Mouse (Mus musculus): ENCODE results near the gene Olfr1375. TPM values are rescaled to one million over a fixed set of nuclear protein-coding genes. Genes with fewer than 3 reads are reported as not detected.
"Not testable (repeated sequence)": the region's sequence is repeated elsewhere in the genome, so short reads cannot be mapped to it uniquely, and the experiment has no call there.

The Olfr1375 gene
- polyA plus RNA-seq (2016; fragmentation: Nextera tagmentation; extraction: Ambion mirVana), result not detected in 2 replicates

GRCm38 (mm10) chr11:51047809-51048208 lies at the start of gene Olfr1375:
Gene Olfr1375, plus strand, starts transcription at chr11:51048109.
- H3K27me3 ChIP-seq; ATAC-seq (ENCODE audit: low FRiP score); H3K27ac ChIP-seq; H3K9me3 ChIP-seq; H3K4me1 ChIP-seq; H3K9ac ChIP-seq; H3K36me3 ChIP-seq (replicated peaks); H3K4me2 ChIP-seq; H3K4me3 ChIP-seq (replicated peaks): not testable (repeated sequence)
- 75% methylated on average over 3 of the region's 3 CpGs for WGBS

- Histone ChIP-seq H3K36me3 (replicated peaks) (no peaks in the 10 kb centered on the region), H3K27ac (no peak within 1 kb of the TSS), H3K4me2 (no peak within 1 kb of the TSS), H3K4me3 (replicated peaks) (no peak within 1 kb of the TSS), H3K4me1 (no peaks in the 10 kb centered on the region), H3K27me3 (no peaks in the 10 kb centered on the region; the same call in 1 of the 2 replicates), H3K9ac (no peak within 1 kb of the TSS), H3K9me3 (no peaks in the 10 kb centered on the region)
- ATAC-seq (ENCODE audit: low FRiP score), result no peak
- 87% methylated on average over 5 of the region's 5 CpGs for WGBS
Observed at GRCm38 (mm10) chr11:51003296-51003695, 44.6 kb upstream of the Olfr1375 start, which contains the start of gene Olfr51. Gene Olfr51, plus strand, starts transcription at chr11:51003596.

GRCm38 (mm10) chr11:51011821-51012220 lies 36.1 kb upstream of the Olfr1375 start:
- no peak overlapping the region for H3K4me3 ChIP-seq (replicated peaks)
- H3K9me3 ChIP-seq, result no peaks in the 10 kb centered on the region
- no peaks in the 10 kb centered on the region for H3K36me3 ChIP-seq (replicated peaks)
- no peaks in the 10 kb centered on the region for H3K4me1 ChIP-seq
- H3K27ac ChIP-seq, result no peak overlapping the region
- H3K4me2 ChIP-seq, result no peak overlapping the region
- no peaks in the 10 kb centered on the region for H3K27me3 ChIP-seq
- ATAC-seq (ENCODE audit: low FRiP score), result no peak
- no peak overlapping the region for H3K9ac ChIP-seq
- 85% methylated on average over 5 of the region's 5 CpGs for WGBS

GRCm38 (mm10) chr11:51013936-51014335 lies 34.0 kb upstream of the Olfr1375 start, which contains the start of gene Olfr54:
Gene Olfr54, plus strand, starts transcription at chr11:51014236.
- Histone ChIP-seq H3K27me3 (no peaks in the 10 kb centered on the region), H3K27ac (no peak within 1 kb of the TSS), H3K36me3 (replicated peaks) (no peaks in the 10 kb centered on the region), H3K4me1 (no peaks in the 10 kb centered on the region), H3K4me2 (no peak within 1 kb of the TSS), H3K9me3 (no peaks in the 10 kb centered on the region), H3K4me3 (replicated peaks) (no peak within 1 kb of the TSS), H3K9ac (no peak within 1 kb of the TSS)
- 68% methylated on average over 1 of the region's 1 CpGs for WGBS
- no peak for ATAC-seq (ENCODE audit: low FRiP score)

DNA sequence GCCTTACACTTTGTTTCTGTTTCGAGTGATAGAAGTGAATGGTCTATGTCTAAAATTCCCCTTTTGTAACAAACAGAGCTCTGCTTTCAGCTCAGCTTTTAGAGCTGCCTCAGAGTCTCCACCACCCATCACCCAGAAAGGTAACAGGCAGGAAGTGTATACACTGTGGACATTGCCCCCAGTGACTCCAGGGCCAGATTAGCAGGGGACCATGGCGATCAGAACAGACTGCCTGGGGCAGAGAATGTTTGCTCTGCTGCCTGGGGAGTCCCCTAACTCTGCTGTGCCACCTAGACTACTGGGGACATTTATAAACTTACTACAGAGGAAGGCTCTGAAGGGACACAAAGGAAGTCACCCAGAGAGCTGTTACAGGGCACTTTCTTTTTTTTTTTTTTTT lies 31.6 kb upstream of the Olfr1375 start:
- Histone ChIP-seq H3K36me3 (replicated peaks) (no peaks in the 10 kb centered on the region), H3K4me3 (replicated peaks) (no peak overlapping the region), H3K9me3 (no peaks in the 10 kb centered on the region), H3K27me3 (no peaks in the 10 kb centered on the region), H3K4me2 (no peak overlapping the region), H3K27ac (no peak overlapping the region), H3K4me1 (no peaks in the 10 kb centered on the region), H3K9ac (no peak overlapping the region)
- 48% methylated on average over 2 of the region's 2 CpGs for WGBS
- no peak for ATAC-seq (ENCODE audit: low FRiP score)

GRCm38 (mm10) chr11:51026811-51027210 lies 21.1 kb upstream of the Olfr1375 start:
- not testable (repeated sequence) for H3K27me3 ChIP-seq; H3K27ac ChIP-seq; ATAC-seq (ENCODE audit: low FRiP score); H3K4me2 ChIP-seq; H3K9ac ChIP-seq; H3K9me3 ChIP-seq; H3K4me3 ChIP-seq (replicated peaks); H3K4me1 ChIP-seq; H3K36me3 ChIP-seq (replicated peaks)
- WGBS, result 90% methylated on average over 11 of the region's 11 CpGs

DNA sequence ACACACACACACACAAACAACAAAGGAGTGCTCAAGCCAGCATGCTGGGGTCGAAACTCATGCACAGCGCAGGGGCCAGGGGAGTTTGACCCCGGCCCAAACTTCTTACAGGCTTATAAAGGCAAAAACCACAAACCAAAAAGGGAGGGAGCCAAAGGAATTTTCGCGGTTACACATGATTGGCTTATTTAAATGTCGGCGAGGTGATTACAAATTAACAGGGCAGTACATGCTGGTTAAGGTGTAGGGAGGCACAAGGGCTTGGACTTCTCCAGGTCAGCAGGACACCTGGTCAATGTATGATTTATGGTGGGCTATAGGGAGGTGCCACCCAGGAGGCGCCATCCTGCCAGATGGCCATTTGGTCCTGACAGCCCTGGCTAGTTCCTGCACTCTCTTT lies 18.5 kb upstream of the Olfr1375 start:
- H3K4me2 ChIP-seq; H3K9me3 ChIP-seq; H3K27ac ChIP-seq; H3K4me3 ChIP-seq (replicated peaks); H3K9ac ChIP-seq; H3K27me3 ChIP-seq; H3K36me3 ChIP-seq (replicated peaks); H3K4me1 ChIP-seq; ATAC-seq (ENCODE audit: low FRiP score): not testable (repeated sequence)
- WGBS, result 84% methylated on average over 8 of the region's 8 CpGs

DNA sequence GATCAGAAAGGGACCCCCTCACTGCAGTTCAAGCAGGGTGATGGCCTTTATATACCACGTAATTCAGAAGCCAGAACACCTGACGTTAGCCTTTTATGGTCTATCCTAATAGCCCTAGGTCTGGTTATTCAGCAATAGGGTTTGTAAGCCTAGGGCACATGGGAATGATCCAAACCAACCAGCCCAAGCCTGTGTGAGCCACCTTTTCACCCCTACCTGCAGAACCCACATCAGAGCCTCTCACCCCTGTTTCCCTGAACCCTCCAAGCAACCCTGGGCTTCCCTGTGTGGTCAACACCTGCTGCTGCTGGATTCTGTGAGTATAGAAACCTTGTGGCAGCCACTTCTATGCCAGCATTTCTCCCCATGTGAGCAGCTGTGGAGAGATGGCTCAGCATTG lies 17.7 kb upstream of the Olfr1375 start:
- H3K9ac ChIP-seq, result no peak overlapping the region
- H3K4me2 ChIP-seq, result no peak overlapping the region
- ATAC-seq (ENCODE audit: low FRiP score), result no peak
- WGBS, result 63% methylated on average over 2 of the region's 2 CpGs
- H3K36me3 ChIP-seq (replicated peaks), result no peaks in the 10 kb centered on the region
- H3K27me3 ChIP-seq, result no peaks in the 10 kb centered on the region
- H3K9me3 ChIP-seq, result no peaks in the 10 kb centered on the region
- no peak overlapping the region for H3K4me3 ChIP-seq (replicated peaks)
- H3K27ac ChIP-seq, result no peak overlapping the region
- H3K4me1 ChIP-seq, result no peaks in the 10 kb centered on the region

DNA sequence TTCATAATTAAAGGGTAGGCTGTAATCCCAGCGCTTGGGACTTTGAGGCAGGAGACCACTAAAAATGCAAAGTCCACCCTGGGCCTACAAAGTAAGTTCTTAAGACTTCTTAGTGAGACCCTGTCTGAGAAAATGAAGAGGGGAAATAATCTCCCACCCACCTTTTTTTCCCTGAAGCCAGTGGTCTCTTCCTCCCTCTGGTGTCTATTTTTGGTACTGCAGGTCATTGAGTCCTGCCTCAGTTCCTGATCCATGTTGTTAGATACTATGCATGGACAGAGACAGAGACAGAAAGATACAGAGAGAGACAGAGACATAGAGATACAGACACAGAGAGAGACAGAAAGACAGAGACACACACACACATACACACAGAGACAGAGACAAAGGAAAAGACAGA lies 15.1 kb upstream of the Olfr1375 start:
- no peak for ATAC-seq (ENCODE audit: low FRiP score)
- H3K4me1 ChIP-seq, result no peaks in the 10 kb centered on the region
- no peaks in the 10 kb centered on the region for H3K27me3 ChIP-seq
- no peak overlapping the region for H3K4me2 ChIP-seq
- H3K9ac ChIP-seq, result no peak overlapping the region
- no peaks in the 10 kb centered on the region for H3K36me3 ChIP-seq (replicated peaks)
- H3K4me3 ChIP-seq (replicated peaks), result no peak overlapping the region
- 46% methylated on average over 1 of the region's 1 CpGs for WGBS
- no peaks in the 10 kb centered on the region for H3K9me3 ChIP-seq
- no peak overlapping the region for H3K27ac ChIP-seq

GRCm38 (mm10) chr11:51034141-51034540 lies 13.8 kb upstream of the Olfr1375 start:
- H3K9ac ChIP-seq; H3K27me3 ChIP-seq; H3K27ac ChIP-seq; H3K9me3 ChIP-seq; H3K4me3 ChIP-seq (replicated peaks); H3K36me3 ChIP-seq (replicated peaks); ATAC-seq (ENCODE audit: low FRiP score); H3K4me1 ChIP-seq; H3K4me2 ChIP-seq: not testable (repeated sequence)

DNA sequence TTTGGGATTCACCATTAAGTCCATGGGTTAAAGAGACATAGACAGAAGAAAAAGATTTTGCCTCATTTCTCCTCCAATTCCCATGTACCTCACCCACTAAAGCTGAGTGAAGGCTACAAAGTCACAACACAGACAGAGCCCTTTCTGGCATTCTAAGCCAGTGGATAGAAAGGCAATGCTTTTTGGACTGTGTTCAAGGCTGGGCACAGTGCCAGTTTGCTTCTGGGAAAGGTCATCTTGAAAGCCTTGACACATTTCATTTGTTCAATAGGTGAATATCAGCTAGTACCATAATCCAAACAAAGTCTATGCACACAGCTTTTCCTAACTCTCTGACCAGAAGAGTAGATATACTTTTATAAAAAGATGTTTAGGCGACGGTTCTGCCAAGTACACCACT lies 12.0 kb upstream of the Olfr1375 start:
- Histone ChIP-seq H3K4me3 (replicated peaks) (no peak overlapping the region), H3K36me3 (replicated peaks) (no peaks in the 10 kb centered on the region), H3K4me2 (no peak overlapping the region), H3K27me3 (no peaks in the 10 kb centered on the region), H3K27ac (no peak overlapping the region), H3K9me3 (no peaks in the 10 kb centered on the region), H3K4me1 (no peaks in the 10 kb centered on the region), H3K9ac (no peak overlapping the region)
- WGBS, result 95% methylated on average over 2 of the region's 2 CpGs
- no peak for ATAC-seq (ENCODE audit: low FRiP score)

GRCm38 (mm10) chr11:51044776-51045175 lies 3.1 kb upstream of the Olfr1375 start:
- not testable (repeated sequence) for ATAC-seq (ENCODE audit: low FRiP score); H3K9me3 ChIP-seq; H3K4me3 ChIP-seq (replicated peaks); H3K27me3 ChIP-seq; H3K4me1 ChIP-seq; H3K9ac ChIP-seq; H3K36me3 ChIP-seq (replicated peaks); H3K4me2 ChIP-seq; H3K27ac ChIP-seq
- WGBS, result 83% methylated on average over 3 of the region's 3 CpGs

GRCm38 (mm10) chr11:51051678-51052077 lies 3.8 kb downstream of the Olfr1375 start:
- WGBS, result 72% methylated on average over 2 of the region's 2 CpGs
- H3K4me3 ChIP-seq (replicated peaks), result no peak overlapping the region
- no peaks in the 10 kb centered on the region for H3K4me1 ChIP-seq
- no peaks in the 10 kb centered on the region for H3K36me3 ChIP-seq (replicated peaks)
- no peaks in the 10 kb centered on the region for H3K9me3 ChIP-seq
- no peak for ATAC-seq (ENCODE audit: low FRiP score)
- no peaks in the 10 kb centered on the region for H3K27me3 ChIP-seq
- no peak overlapping the region for H3K9ac ChIP-seq
- no peak overlapping the region for H3K4me2 ChIP-seq
- no peak overlapping the region for H3K27ac ChIP-seq

DNA sequence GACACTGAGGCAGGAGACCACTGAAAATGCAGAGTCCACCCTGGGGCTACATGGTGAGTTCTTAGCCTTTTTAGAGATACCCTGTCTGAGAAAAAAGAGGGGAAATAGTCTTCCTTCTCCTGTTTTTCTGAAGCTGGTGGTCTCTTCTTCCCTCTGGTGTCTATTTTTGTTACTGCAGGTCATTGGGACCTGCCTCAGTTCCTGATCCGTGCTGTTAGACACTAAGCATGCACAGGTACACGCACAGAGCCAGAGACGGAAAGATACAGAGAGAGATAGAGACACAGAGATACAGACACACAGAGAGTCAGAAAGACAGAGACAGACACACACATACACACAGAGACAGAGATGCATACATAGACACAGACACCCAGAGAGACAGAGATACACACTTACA lies 5.3 kb downstream of the Olfr1375 start:
- WGBS, result 50% methylated on average over 3 of the region's 3 CpGs
- no peak overlapping the region for H3K9ac ChIP-seq
- H3K9me3 ChIP-seq, result no peaks in the 10 kb centered on the region
- ATAC-seq (ENCODE audit: low FRiP score), result no peak
- H3K27ac ChIP-seq, result no peak overlapping the region
- no peak overlapping the region for H3K4me3 ChIP-seq (replicated peaks)
- H3K27me3 ChIP-seq, result no peaks in the 10 kb centered on the region
- no peaks in the 10 kb centered on the region for H3K4me1 ChIP-seq
- H3K4me2 ChIP-seq, result no peak overlapping the region
- H3K36me3 ChIP-seq (replicated peaks), result no peaks in the 10 kb centered on the region
